Comparison of ENCODE assay signal across 23 mouse cellular contexts in genomic region chr3:40534141-40534540, GRCm38 (mm10).
"Had no signal": no experiment of that assay in that cellular context is flagged by ENCODE, and none has a peak within 500 bp of the region (broad histone marks: within the 10 kb centered on the region; RNA-seq: fewer than 3 reads in every experiment).

No protein-coding gene starts in this region.

- ATAC-seq: hindbrain, postnatal 0 days; intestine, embryonic 16.5 days; liver, embryonic 12.5 days had no signal

- H3K36me3 ChIP-seq: heart, embryonic 12.5 days; hindbrain, embryonic 13.5 days; hindbrain, embryonic 15.5 days; kidney, embryonic 15.5 days; limb, embryonic 13.5 days; limb, embryonic 15.5 days; liver, embryonic 12.5 days had no signal

- H3K9ac ChIP-seq: heart, embryonic 12.5 days; hindbrain, embryonic 13.5 days; hindbrain, embryonic 15.5 days; kidney, embryonic 15.5 days; limb, embryonic 13.5 days; limb, embryonic 15.5 days; liver, embryonic 12.5 days had no signal

- DNase-seq: gastrocnemius, postnatal 14 days; gastrocnemius, postnatal 36 days; heart, adult 18-20 months; heart, postnatal 10 days; heart, postnatal 36 days; kidney, adult 11 months; kidney, adult 2 months; kidney, adult 9 months; kidney, postnatal 14 days; kidney, postnatal 36 days; layer of hippocampus, adult 9-11 months; layer of hippocampus, postnatal 36 days; left cerebral cortex, postnatal 4 days had no signal

- H3K4me3 ChIP-seq: heart, embryonic 12.5 days; hindbrain, embryonic 13.5 days; hindbrain, embryonic 15.5 days; kidney, embryonic 15.5 days; limb, embryonic 13.5 days; limb, embryonic 15.5 days; liver, embryonic 12.5 days had no signal

- H3K27ac ChIP-seq: hindbrain, embryonic 13.5 days; hindbrain, embryonic 15.5 days; hindbrain, postnatal 0 days; kidney, embryonic 15.5 days; kidney, postnatal 0 days; limb, embryonic 13.5 days; limb, embryonic 15.5 days; liver, embryonic 12.5 days had no signal
